Mouse (Mus musculus) lung, embryonic 16.5 days (tissue): ENCODE measurements around the gene Slc22a17. TPM values are rescaled to one million over a fixed set of nuclear protein-coding genes. Genes with fewer than 3 reads are reported as not detected.
"Not testable (repeated sequence)": the region's sequence is repeated elsewhere in the genome, so short reads cannot be mapped to it uniquely, and the experiment has no call there.

Experiments
- ATAC-seq: fragments of 200-750 bp; cut with Nextera tagmentation; 2 replicates; pipeline ENCODE4 v1.8.0; 2017; ENCODE audit warnings: low read depth, mild to moderate bottlenecking, moderate library complexity
- H3K27ac ChIP-seq: fragments of 300-500 bp; sonication (generic); 2 replicates; pipeline ENCODE4 v1.5.1; 2014; ENCODE audit warnings: mild to moderate bottlenecking, control low read depth, low read length
- H3K27me3 ChIP-seq: fragments of 300-500 bp; sonication (generic); 2 replicates; pipeline ENCODE4 v1.6.1; 2014; ENCODE audit warnings: low read depth, low read length, mixed read lengths; ENCODE audit not compliant: control insufficient read depth, insufficient read depth
- H3K36me3 ChIP-seq: fragments of 300-500 bp; sonication (generic); 2 replicates; pipeline ENCODE4 v1.6.1; 2014; ENCODE audit warnings: low read length; ENCODE audit not compliant: control insufficient read depth, insufficient read depth
- H3K4me1 ChIP-seq: fragments of 300-500 bp; sonication (generic); replicated peaks from 2 replicates; pipeline ENCODE4 v1.6.1; 2014; ENCODE audit warnings: low read length, mixed read lengths; ENCODE audit not compliant: control insufficient read depth, insufficient read depth
- H3K4me2 ChIP-seq: fragments of 300-500 bp; sonication (generic); 2 replicates; pipeline ENCODE4 v1.6.1; 2014; ENCODE audit warnings: low read depth, low read length, control low read depth
- H3K4me3 ChIP-seq: fragments of 300-500 bp; sonication (generic); 2 replicates; pipeline ENCODE4 v1.5.1; 2014; ENCODE audit warnings: mild to moderate bottlenecking, low read length, control low read depth
- H3K9ac ChIP-seq: fragments of 300-500 bp; sonication (generic); 2 replicates; pipeline ENCODE4 v1.6.1; 2014; ENCODE audit warnings: low read length, control low read depth
- H3K9me3 ChIP-seq: fragments of 300-500 bp; sonication (generic); 2 replicates; pipeline ENCODE4 v1.6.1; 2016; ENCODE audit warnings: low read length; ENCODE audit not compliant: control insufficient read depth
- WGBS: fragments of 180-500 bp; shearing (Covaris S2); extraction: QIAGEN DNeasy Blood & Tissue Kit; methylation state at CpG from one replicate; pipeline ENCODE4 v1.1.7; 2014; 5-methylcytosine and 5-hydroxymethylcytosine counted together
- polyA plus RNA-seq: library from polyadenylated mRNA; unstranded; fragments of >200 nt; fragmentation: Nextera tagmentation; extraction: Ambion mirVana; gene quantifications from 2 replicates; pipeline ENCODE4 v1.2.1, GENCODE M21; 2015

The Slc22a17 gene
- polyA plus RNA-seq = 27.2 and 28.3 TPM in 2 replicates

DNA sequence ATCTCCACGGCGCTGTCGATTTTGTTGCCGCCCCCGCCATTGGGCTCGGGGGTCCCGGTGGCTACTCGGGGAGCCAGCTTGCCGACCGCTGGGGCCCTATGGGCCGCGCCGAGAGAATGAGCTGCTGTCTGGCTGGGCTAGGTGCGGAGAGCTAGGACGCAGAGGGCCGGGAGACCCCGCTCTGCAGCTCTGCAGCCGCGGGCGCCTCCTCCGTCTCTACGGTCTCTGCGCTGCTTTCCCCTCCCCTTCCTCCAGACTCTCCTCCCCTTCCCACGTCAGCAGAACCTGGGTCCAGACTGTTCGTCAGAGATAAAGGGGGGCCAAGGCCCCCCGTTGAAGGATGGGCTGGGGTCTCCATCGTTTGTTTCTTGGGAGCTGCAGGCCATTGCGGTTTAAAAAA lies at the start of gene Slc22a17:
Gene Slc22a17, minus strand, starts transcription at position 247 of the 400 bp plus-strand sequence.
- Histone ChIP-seq H3K4me2 (peak within 1 kb of the TSS; percentile 99), H3K9ac (peak within 1 kb of the TSS; percentile 91), H3K4me3 (peak within 1 kb of the TSS; percentile 83), H3K27ac (peak within 1 kb of the TSS; percentile 68), H3K27me3 (no peaks in the 10 kb centered on the region), H3K36me3 (peaks cover 2% of the 10 kb centered on the region; the same call in 1 of the 2 replicates), H3K4me1 (peaks cover 4% of the 10 kb centered on the region; the same call in 1 of the 2 replicates), H3K9me3 (no peaks in the 10 kb centered on the region)
- ATAC-seq = peak; percentile 94
- under 1% methylated on average over 28 of the region's 28 CpGs for WGBS

DNA sequence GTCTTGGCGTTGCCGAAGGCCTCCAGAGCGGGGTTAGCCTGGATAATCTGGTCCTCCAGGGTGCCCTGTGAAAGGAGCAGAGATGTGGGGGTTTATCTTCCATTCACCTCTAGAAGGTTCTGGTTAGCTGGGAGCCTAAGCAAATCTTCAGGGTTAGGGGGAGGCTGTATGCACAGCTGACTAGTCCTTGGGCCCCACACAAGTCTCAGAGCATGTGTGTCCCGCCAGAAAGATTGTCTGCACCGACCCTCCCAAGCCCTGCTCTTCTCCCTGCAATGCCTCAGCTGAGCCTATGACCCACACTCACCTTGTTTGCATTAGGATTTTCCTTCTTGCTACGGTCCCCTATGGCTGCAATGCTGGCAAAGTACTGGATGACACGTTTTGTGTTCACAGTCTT lies 49.8 kb upstream of the Slc22a17 start:
- no peak overlapping the region for H3K4me3 ChIP-seq
- no peaks in the 10 kb centered on the region for H3K36me3 ChIP-seq
- no peak overlapping the region for H3K27ac ChIP-seq
- no peaks in the 10 kb centered on the region for H3K4me1 ChIP-seq
- H3K4me2 ChIP-seq = no peak overlapping the region
- ATAC-seq = no peak
- 77% methylated on average over 7 of the region's 7 CpGs for WGBS
- H3K27me3 ChIP-seq = no peaks in the 10 kb centered on the region
- no peaks in the 10 kb centered on the region for H3K9me3 ChIP-seq
- no peak overlapping the region for H3K9ac ChIP-seq

DNA sequence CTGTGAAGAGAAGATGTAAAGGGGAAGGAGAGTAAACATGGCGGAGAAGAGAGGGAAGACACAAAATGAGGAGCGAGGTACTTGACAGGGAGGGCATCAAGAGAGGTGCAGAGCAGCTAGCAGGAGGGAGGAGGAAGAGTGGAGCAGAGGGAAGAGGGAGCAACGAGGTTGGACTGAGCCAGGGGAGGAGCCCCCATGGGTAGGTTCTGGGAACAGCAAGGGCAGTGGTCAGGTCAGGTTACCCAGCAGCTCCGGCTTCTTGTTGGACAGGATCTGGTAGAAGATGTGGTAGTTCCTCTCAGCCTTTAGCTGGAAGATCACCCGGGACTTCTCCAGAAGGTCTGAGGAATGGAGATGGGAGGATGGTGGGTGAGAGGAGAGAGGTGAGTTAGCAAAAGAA lies 48.6 kb upstream of the Slc22a17 start:
- ATAC-seq = no peak
- no peak overlapping the region for H3K9ac ChIP-seq

GRCm38 (mm10) chr14:54960769-54961168 lies 47.8 kb upstream of the Slc22a17 start:
- H3K9ac ChIP-seq = no peak overlapping the region
- WGBS = 48% methylated on average over 10 of the region's 10 CpGs
- ATAC-seq = no peak
- no peak overlapping the region for H3K27ac ChIP-seq
- no peaks in the 10 kb centered on the region for H3K4me1 ChIP-seq
- no peaks in the 10 kb centered on the region for H3K27me3 ChIP-seq
- no peak overlapping the region for H3K4me2 ChIP-seq
- no peaks in the 10 kb centered on the region for H3K9me3 ChIP-seq
- H3K36me3 ChIP-seq = no peaks in the 10 kb centered on the region
- H3K4me3 ChIP-seq = no peak overlapping the region

More for the DNA sequence above, 48.6 kb upstream of the Slc22a17 start:
- Histone ChIP-seq H3K4me2 (no peak overlapping the region), H3K36me3 (no peaks in the 10 kb centered on the region), H3K9me3 (no peaks in the 10 kb centered on the region), H3K27ac (no peak overlapping the region), H3K4me1 (no peaks in the 10 kb centered on the region), H3K4me3 (no peak overlapping the region), H3K27me3 (no peaks in the 10 kb centered on the region)
- WGBS = 69% methylated on average over 5 of the region's 5 CpGs

DNA sequence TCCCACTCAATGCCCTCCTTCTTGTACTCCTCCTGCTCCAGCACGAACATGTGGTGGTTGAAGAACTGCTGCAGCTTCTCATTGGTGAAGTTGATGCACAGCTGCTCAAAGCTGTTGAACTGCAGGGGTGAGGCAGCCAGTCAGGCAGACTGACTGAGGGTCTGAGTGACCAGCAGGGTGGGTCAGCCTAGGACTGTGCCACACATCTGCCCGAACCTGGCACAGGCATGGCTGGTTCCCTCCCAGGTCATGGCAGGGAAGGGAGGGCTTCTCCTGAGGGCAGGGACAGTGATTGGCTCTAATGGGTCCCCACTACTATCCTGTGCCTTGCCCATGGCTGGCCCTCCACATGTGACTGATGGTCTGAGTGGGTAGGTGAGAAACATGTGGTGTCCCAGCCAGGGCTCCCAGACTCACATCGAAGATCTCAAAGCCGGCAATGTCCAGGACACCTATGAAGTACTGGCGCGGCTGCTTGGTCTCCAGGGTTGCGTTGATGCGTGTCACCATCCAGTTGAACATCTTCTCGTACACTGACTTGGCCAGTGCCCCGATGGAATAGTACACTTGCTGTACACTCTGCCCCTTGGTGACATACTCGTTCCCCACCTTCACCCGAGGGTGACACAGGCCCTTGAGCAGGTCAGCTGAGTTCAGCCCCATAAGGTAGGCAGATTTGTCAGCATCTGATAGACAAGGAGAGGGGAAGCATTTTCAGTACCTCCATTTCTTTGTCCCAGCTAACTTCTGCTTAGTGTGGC lies 47.1 kb upstream of the Slc22a17 start:
- not testable (repeated sequence) for H3K36me3 ChIP-seq, H3K27me3 ChIP-seq, H3K9ac ChIP-seq, ATAC-seq, H3K4me2 ChIP-seq, H3K9me3 ChIP-seq, H3K4me1 ChIP-seq, H3K4me3 ChIP-seq, H3K27ac ChIP-seq
- WGBS = 83% methylated on average over 12 of the region's 12 CpGs

GRCm38 (mm10) chr14:54959197-54959596 lies 46.3 kb upstream of the Slc22a17 start:
- Histone ChIP-seq H3K4me3 (no peak overlapping the region), H3K9ac (no peak overlapping the region), H3K27ac (no peak overlapping the region), H3K4me1 (no peaks in the 10 kb centered on the region), H3K9me3 (no peaks in the 10 kb centered on the region), H3K36me3 (no peaks in the 10 kb centered on the region), H3K27me3 (no peaks in the 10 kb centered on the region), H3K4me2 (no peak overlapping the region)
- 87% methylated on average over 3 of the region's 3 CpGs for WGBS
- ATAC-seq = no peak

DNA sequence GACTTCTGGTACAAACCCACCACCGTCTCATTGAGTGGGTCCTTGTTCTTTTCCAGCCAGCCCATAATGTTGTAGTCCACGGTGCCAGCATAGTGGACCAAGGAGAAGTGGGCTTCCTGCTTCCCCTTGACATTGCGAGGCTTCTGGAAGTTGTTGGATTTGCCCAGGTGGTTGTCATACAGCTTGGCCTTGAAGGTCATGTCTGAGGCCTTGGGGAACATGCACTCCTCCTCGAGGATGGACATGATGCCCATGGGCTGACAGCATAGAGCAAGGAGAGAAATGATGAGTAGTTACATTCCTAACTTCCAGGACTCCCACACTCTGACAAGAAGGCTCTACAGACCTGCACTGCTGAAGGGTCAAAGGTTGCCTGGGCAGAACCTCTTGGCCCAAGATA lies 45.6 kb upstream of the Slc22a17 start:
- H3K4me2 ChIP-seq = no peak overlapping the region
- H3K36me3 ChIP-seq = no peaks in the 10 kb centered on the region
- ATAC-seq = no peak
- no peak overlapping the region for H3K4me3 ChIP-seq
- no peak overlapping the region for H3K9ac ChIP-seq
- no peaks in the 10 kb centered on the region for H3K27me3 ChIP-seq
- no peaks in the 10 kb centered on the region for H3K4me1 ChIP-seq
- no peak overlapping the region for H3K27ac ChIP-seq
- WGBS = 74% methylated on average over 4 of the region's 4 CpGs
- no peaks in the 10 kb centered on the region for H3K9me3 ChIP-seq

DNA sequence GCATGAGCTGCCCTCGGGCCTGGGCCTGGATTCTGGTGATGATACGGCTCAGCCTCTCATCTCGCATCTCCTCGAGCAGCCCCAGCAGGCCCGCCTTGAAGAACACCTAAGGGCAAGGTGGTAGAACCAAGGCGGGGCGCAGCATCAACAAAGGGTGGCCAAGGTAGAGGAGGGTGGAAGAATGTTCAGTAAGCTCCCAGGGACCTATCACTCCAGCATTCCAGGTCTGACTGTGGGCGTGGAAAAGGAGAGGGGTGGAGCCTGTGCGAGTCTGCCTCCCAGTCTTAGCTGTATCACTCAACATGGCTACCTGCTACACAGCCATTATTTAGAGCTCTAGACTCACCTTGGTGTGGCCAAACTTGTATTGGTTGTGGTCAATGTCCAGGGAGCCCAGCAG lies 43.6 kb upstream of the Slc22a17 start:
- H3K4me3 ChIP-seq = no peak overlapping the region
- 81% methylated on average over 9 of the region's 9 CpGs for WGBS
- H3K4me1 ChIP-seq = no peaks in the 10 kb centered on the region
- H3K4me2 ChIP-seq = no peak overlapping the region
- no peaks in the 10 kb centered on the region for H3K36me3 ChIP-seq
- ATAC-seq = no peak
- H3K27ac ChIP-seq = no peak overlapping the region
- H3K27me3 ChIP-seq = no peaks in the 10 kb centered on the region
- no peaks in the 10 kb centered on the region for H3K9me3 ChIP-seq
- H3K9ac ChIP-seq = no peak overlapping the region

- Histone ChIP-seq H3K27me3 (no peaks in the 10 kb centered on the region), H3K36me3 (no peaks in the 10 kb centered on the region), H3K9me3 (no peaks in the 10 kb centered on the region), H3K4me3 (no peak overlapping the region), H3K4me1 (no peaks in the 10 kb centered on the region), H3K27ac (no peak overlapping the region), H3K9ac (no peak overlapping the region), H3K4me2 (no peak overlapping the region)
- ATAC-seq = no peak
- 78% methylated on average over 3 of the region's 3 CpGs for WGBS
These were observed 42.5 kb upstream of the Slc22a17 start for GRCm38 (mm10) chr14:54955481-54955880.
